Mouse (Mus musculus) midbrain, embryonic 11.5 days (tissue): ENCODE data around the gene Relt. TPM values are rescaled to one million over a fixed set of nuclear protein-coding genes. Genes with fewer than 3 reads are reported as not detected.

Experiments
- ATAC-seq: fragments of 200-750 bp; cut with Nextera tagmentation; 2 replicates; pipeline ENCODE4 v1.8.0; 2017; ENCODE audit warnings: moderate TSS enrichment, moderate library complexity; ENCODE audit not compliant: low FRiP score
- DNase-seq: peaks from one replicate; pipeline ENCODE4 v3.0.0; 2015; ENCODE audit warnings: low spot score; ENCODE audit errors: missing footprints
- H3K27ac ChIP-seq: fragments of 300-500 bp; sonication (generic); 2 replicates; pipeline ENCODE4 v1.5.1; 2014; ENCODE audit warnings: low read depth, low read length
- H3K27me3 ChIP-seq: fragments of 300-500 bp; sonication (generic); 2 replicates; pipeline ENCODE4 v1.6.1; 2014; ENCODE audit warnings: mild to moderate bottlenecking, low read length, moderate library complexity, mixed read lengths; ENCODE audit not compliant: control insufficient read depth, insufficient read depth
- H3K36me3 ChIP-seq: fragments of 300-500 bp; sonication (generic); 2 replicates; pipeline ENCODE4 v1.6.1; 2014; ENCODE audit warnings: mild to moderate bottlenecking, low read length, moderate library complexity, mixed read lengths; ENCODE audit not compliant: control insufficient read depth, insufficient read depth
- H3K4me1 ChIP-seq: fragments of 300-500 bp; sonication (generic); 2 replicates; pipeline ENCODE4 v1.6.1; 2014; ENCODE audit warnings: low read length; ENCODE audit not compliant: control insufficient read depth, insufficient read depth
- H3K4me2 ChIP-seq: fragments of 300-500 bp; sonication (generic); 2 replicates; pipeline ENCODE4 v1.6.1; 2014; ENCODE audit warnings: mild to moderate bottlenecking, moderate library complexity
- H3K4me3 ChIP-seq: fragments of 300-500 bp; sonication (generic); 2 replicates; pipeline ENCODE4 v1.5.1; 2014; ENCODE audit warnings: low read depth, low read length
- H3K9ac ChIP-seq: fragments of 300-500 bp; sonication (generic); 2 replicates; pipeline ENCODE4 v1.6.1; 2014; ENCODE audit warnings: low read length
- H3K9me3 ChIP-seq: fragments of 300-500 bp; sonication (generic); 2 replicates; pipeline ENCODE4 v1.6.1; 2016; ENCODE audit warnings: low read length; ENCODE audit not compliant: control insufficient read depth
- WGBS: fragments of 180-500 bp; shearing (Covaris S2); extraction: QIAGEN DNeasy Blood & Tissue Kit; methylation state at CpG from one replicate; pipeline ENCODE4 v1.1.7; 2014; 5-methylcytosine and 5-hydroxymethylcytosine counted together
- polyA plus RNA-seq: library from polyadenylated mRNA; unstranded; fragments of >200 nt; fragmentation: Nextera tagmentation; extraction: Ambion mirVana; gene quantifications from 2 replicates; pipeline ENCODE4 v1.2.1, GENCODE M21; 2014

Gene Relt
- polyA plus RNA-seq, 1 experiment from 2014 or later = 2.2 TPM

- Histone ChIP-seq H3K27ac (no peak overlapping the region), H3K9me3 (no peaks in the 10 kb centered on the region)
- WGBS = 92% methylated on average over 5 of the region's 5 CpGs
These were observed 41.4 kb upstream of the Relt start for GRCm38 (mm10) chr7:100904612-100905011.

GRCm38 (mm10) chr7:100902451-100903137 is 39.3 kb upstream of the Relt start:
- Histone ChIP-seq H3K4me3 (no peak overlapping the region), H3K36me3 (no peaks in the 10 kb centered on the region), H3K4me1 (peaks cover 2% of the 10 kb centered on the region), H3K9ac (no peak overlapping the region), H3K9me3 (no peaks in the 10 kb centered on the region), H3K27me3 (no peaks in the 10 kb centered on the region), H3K27ac (no peak overlapping the region), H3K4me2 (no peak overlapping the region)
- ATAC-seq (no peak), DNase-seq (no peak)
- WGBS = 80% methylated on average over 9 of the region's 9 CpGs

More at GRCm38 (mm10) chr7:100904612-100905011, 41.4 kb upstream of the Relt start:
- DNase-seq = no peak
- Histone ChIP-seq H3K4me2 (no peak overlapping the region), H3K27me3 (no peaks in the 10 kb centered on the region), H3K9ac (no peak overlapping the region), H3K36me3 (no peaks in the 10 kb centered on the region), H3K4me1 (peaks cover 8% of the 10 kb centered on the region), H3K4me3 (no peak overlapping the region)
- ATAC-seq = no peak

- no peak overlapping the region for H3K27ac ChIP-seq
- no peak overlapping the region for H3K4me2 ChIP-seq
- DNase-seq (no peak), ATAC-seq (no peak)
- 83% methylated on average over 5 of the region's 5 CpGs for WGBS
- no peaks in the 10 kb centered on the region for H3K9me3 ChIP-seq
- peaks cover 21% of the 10 kb centered on the region for H3K4me1 ChIP-seq
- H3K9ac ChIP-seq = no peak overlapping the region
- H3K27me3 ChIP-seq = no peaks in the 10 kb centered on the region
- H3K4me3 ChIP-seq = no peak overlapping the region
- no peaks in the 10 kb centered on the region for H3K36me3 ChIP-seq
These were observed 34.6 kb upstream of the Relt start for GRCm38 (mm10) chr7:100897828-100898227.

DNA sequence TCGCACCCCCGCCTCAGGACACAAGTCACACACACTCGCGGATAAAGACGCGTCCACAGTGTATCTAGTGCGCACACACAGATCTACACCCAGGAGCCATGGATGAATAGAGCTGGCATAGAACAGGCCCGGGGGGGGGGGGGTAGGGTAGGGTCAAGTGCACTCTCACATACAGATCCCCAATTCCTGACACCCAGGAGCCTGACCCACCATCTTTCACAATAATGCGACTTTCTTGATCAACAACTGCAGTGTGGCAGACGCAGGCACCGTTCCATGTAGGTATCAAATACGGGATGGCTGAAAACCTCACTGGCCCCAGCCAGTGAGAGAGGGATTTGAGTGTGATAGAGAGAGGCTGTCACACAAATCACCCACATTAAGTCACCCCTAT is 31.6 kb upstream of the Relt start:
- Histone ChIP-seq H3K27me3 (no peaks in the 10 kb centered on the region), H3K9ac (peak overlapping the region; percentile 71), H3K9me3 (no peaks in the 10 kb centered on the region), H3K4me1 (peaks cover 21% of the 10 kb centered on the region), H3K36me3 (no peaks in the 10 kb centered on the region), H3K4me3 (peak overlapping the region; percentile 46), H3K4me2 (peak overlapping the region; percentile 83), H3K27ac (no peak overlapping the region)
- ATAC-seq (peak; percentile 28; the same call in 1 of the 2 replicates), DNase-seq (peak; percentile 91)
- 4% methylated on average over 12 of the region's 12 CpGs for WGBS

DNA sequence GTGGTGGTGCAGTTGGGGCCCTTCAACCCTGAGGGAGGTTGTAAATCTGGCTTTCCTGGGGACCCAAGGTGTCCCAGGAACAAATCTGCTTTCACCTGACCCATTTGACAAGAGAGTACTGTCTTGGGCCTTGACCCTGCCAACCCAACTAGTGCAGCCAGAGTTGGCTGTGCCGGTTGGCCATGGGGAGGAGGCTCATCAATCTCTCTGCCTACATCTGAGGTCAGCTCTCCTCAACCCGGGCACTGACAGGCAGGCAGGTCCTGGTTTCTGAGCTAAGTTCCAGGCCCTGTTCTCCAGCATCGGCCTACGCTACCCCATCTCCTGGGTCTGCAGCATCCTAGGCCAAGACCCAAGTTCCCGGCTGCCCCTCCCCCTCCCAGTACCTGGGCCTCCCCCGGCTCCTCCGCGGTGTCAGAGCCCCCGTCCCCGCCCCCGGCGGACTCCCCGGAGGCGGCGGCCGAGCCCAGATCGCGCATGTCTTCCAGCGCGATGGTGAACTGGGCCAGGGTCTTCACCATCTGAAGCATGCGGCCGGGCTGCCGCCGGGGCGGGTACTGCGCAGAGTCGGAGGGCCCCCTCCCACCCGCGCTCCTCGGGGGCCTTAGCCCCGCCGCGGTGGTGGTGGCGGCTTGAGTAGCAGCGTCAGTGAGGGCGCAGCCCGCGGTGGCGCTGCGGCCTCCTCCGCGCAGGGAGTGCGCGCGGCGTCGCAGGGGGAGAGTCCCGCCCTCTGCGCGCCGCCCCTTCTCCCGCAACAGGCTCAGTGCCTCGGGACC is 31.0 kb upstream of the Relt start:
- peak; percentile 72 for ATAC-seq
- no peaks in the 10 kb centered on the region for H3K9me3 ChIP-seq
- H3K9ac ChIP-seq = peak overlapping the region; percentile 71
- peaks cover 4% of the 10 kb centered on the region; the same call in 1 of the 2 replicates for H3K36me3 ChIP-seq
- 4% methylated on average over 47 of the region's 53 CpGs for whole genome bisulfite sequencing
- peak overlapping the region; percentile 83 for H3K4me2 ChIP-seq
- DNase-seq = peak; percentile 88
- no peak overlapping the region for H3K27ac ChIP-seq
- peak overlapping the region; percentile 46 for H3K4me3 ChIP-seq
- peaks cover 21% of the 10 kb centered on the region for H3K4me1 ChIP-seq
- H3K27me3 ChIP-seq = no peaks in the 10 kb centered on the region

DNA sequence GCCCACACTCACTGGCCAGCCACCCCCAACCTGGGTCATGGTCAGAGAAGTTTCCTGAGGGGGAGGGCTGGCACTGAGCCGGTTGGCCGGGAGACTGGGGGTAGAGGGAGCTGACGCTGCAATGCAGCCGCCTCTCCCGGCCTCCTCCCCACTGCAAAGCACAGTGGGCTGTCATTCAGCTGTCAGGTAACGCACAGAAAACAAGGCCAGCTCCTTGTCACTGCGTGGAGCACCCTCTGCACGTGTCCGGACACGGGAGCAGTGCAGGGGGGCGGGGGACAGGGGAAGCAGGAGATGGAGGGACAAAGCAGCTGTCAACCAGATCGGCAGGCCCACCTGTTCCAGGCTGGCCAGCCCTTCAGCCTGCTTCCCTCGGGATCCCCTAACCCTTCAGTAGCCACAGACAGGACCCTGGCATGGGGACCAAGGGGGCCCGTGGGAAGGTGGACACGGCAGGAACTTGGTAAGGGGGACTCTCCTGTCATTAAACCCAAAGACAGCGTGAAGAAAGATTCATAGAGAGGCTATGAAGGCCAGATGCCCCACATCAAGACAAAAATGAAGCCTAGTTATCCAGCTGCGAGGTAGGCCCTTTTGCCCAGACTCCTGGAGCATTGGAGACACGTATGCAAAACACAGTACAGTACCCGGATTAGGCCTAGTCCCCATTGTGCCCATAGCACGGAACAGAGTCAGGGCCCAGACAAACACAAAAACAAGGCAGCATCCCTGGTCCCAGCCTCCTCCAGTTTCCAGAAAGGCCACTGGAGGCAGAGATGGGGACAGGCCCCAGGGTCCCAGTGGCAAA is 30.2 kb upstream of the Relt start:
- peak overlapping the region; percentile 71 for H3K9ac ChIP-seq
- H3K27me3 ChIP-seq = no peaks in the 10 kb centered on the region
- peaks cover 21% of the 10 kb centered on the region for H3K4me1 ChIP-seq
- H3K4me2 ChIP-seq = peak overlapping the region; percentile 83
- H3K36me3 ChIP-seq = peaks cover 4% of the 10 kb centered on the region; the same call in 1 of the 2 replicates
- H3K4me3 ChIP-seq = no peak overlapping the region
- DNase-seq (no peak), ATAC-seq (peak; percentile 14; the same call in 1 of the 2 replicates)
- WGBS = 62% methylated on average over 20 of the region's 20 CpGs
- no peaks in the 10 kb centered on the region for H3K9me3 ChIP-seq
- no peak overlapping the region for H3K27ac ChIP-seq

- H3K27ac ChIP-seq = no peak overlapping the region
- 33% methylated on average over 3 of the region's 3 CpGs for WGBS
- H3K36me3 ChIP-seq = peaks cover 20% of the 10 kb centered on the region
- no peaks in the 10 kb centered on the region for H3K9me3 ChIP-seq
- no peak overlapping the region for H3K4me2 ChIP-seq
- no peak for ATAC-seq
- no peak overlapping the region for H3K9ac ChIP-seq
- DNase-seq = peak; percentile 96
- no peaks in the 10 kb centered on the region for H3K4me1 ChIP-seq
- H3K4me3 ChIP-seq = no peak overlapping the region
- no peaks in the 10 kb centered on the region for H3K27me3 ChIP-seq
These were observed 23.3 kb upstream of the Relt start for GRCm38 (mm10) chr7:100886535-100886934.

- Histone ChIP-seq H3K36me3 (peaks cover 25% of the 10 kb centered on the region), H3K9ac (no peak overlapping the region), H3K9me3 (no peaks in the 10 kb centered on the region), H3K4me2 (no peak overlapping the region), H3K27ac (no peak overlapping the region), H3K27me3 (no peaks in the 10 kb centered on the region), H3K4me3 (no peak overlapping the region), H3K4me1 (no peaks in the 10 kb centered on the region)
- no peak for ATAC-seq
- 88% methylated on average over 4 of the region's 4 CpGs for WGBS
- no peak for DNase-seq
These were observed 21.2 kb upstream of the Relt start for GRCm38 (mm10) chr7:100884460-100884859.
